Mouse (Mus musculus) liver, embryonic 15.5 days (tissue): ENCODE data around the gene Rgs6. TPM values are rescaled to one million over a fixed set of nuclear protein-coding genes. Genes with fewer than 3 reads are reported as not detected.

Experiments used
- ATAC-seq: fragments of 200-750 bp; cut with Nextera tagmentation; 2 replicates; pipeline ENCODE4 v1.8.0; 2017; ENCODE audit warnings: moderate number of reproducible peaks, mild to moderate bottlenecking, moderate library complexity; ENCODE audit not compliant: insufficient read depth
- H3K27ac ChIP-seq: fragments of 300-500 bp; sonication (generic); replicated peaks from 2 replicates; pipeline ENCODE4 v1.5.1; 2015; ENCODE audit warnings: mild to moderate bottlenecking, inconsistent platforms
- H3K27me3 ChIP-seq: fragments of 300-500 bp; sonication (generic); 2 replicates; pipeline ENCODE4 v1.6.1; 2015; ENCODE audit warnings: mild to moderate bottlenecking, inconsistent platforms
- H3K36me3 ChIP-seq: fragments of 300-500 bp; sonication (generic); replicated peaks from 2 replicates; pipeline ENCODE4 v1.6.1; 2015; ENCODE audit warnings: moderate library complexity, mild to moderate bottlenecking, inconsistent platforms
- H3K4me1 ChIP-seq: fragments of 300-500 bp; sonication (generic); replicated peaks from 2 replicates; pipeline ENCODE4 v1.6.1; 2015; ENCODE audit warnings: inconsistent platforms
- H3K4me2 ChIP-seq: fragments of 300-500 bp; sonication (generic); 2 replicates; pipeline ENCODE4 v1.6.1; 2015; ENCODE audit warnings: moderate library complexity, mild to moderate bottlenecking, inconsistent platforms
- H3K4me3 ChIP-seq: fragments of 300-500 bp; sonication (generic); replicated peaks from 2 replicates; pipeline ENCODE4 v1.5.1; 2015; ENCODE audit warnings: mild to moderate bottlenecking, inconsistent platforms
- H3K9ac ChIP-seq: fragments of 300-500 bp; sonication (generic); 2 replicates; pipeline ENCODE4 v1.6.1; 2015; ENCODE audit warnings: moderate library complexity, mild to moderate bottlenecking, inconsistent platforms
- H3K9me3 ChIP-seq: fragments of 300-500 bp; sonication (generic); replicated peaks from 2 replicates; pipeline ENCODE4 v1.6.1; 2016; ENCODE audit warnings: inconsistent platforms
- WGBS: fragments of 180-500 bp; shearing (Covaris S2); methylation state at CpG from one replicate; pipeline ENCODE4 v1.1.7; 2015; ENCODE audit warnings: mixed read lengths; ENCODE audit not compliant: insufficient replicate concordance; 5-methylcytosine and 5-hydroxymethylcytosine counted together
- polyA plus RNA-seq: library from polyadenylated mRNA; unstranded; fragments of >200 nt; fragmentation: Nextera tagmentation; extraction: Ambion mirVana; gene quantifications from 2 replicates; pipeline ENCODE4 v1.2.1, GENCODE M21; 2015

Gene Rgs6
- polyA plus RNA-seq, 1 experiment from 2014 or later = 0.10 TPM

DNA sequence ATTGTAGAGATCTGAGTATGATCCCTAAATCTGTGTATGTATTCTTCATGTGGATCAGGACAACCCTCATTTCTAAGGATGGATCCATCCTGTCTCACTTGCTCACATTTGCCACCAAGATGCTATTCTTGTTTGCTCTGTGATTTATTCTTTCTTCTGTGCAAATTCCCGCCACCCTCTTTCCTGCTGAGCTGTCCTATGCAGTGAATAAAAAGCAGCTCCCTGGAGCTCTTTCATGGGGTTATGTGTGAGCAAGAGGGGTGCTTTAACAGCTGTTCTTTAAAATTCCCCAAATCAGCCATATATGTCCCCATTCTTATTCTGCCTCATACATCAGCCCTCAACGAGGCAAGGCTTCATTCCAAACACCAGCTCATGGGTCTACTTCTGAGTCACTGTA lies 277.6 kb downstream of the Rgs6 start:
- no peaks in the 10 kb centered on the region for H3K4me1 ChIP-seq
- 40% methylated on average over 2 of the region's 2 CpGs for WGBS
- ATAC-seq = no peak

DNA sequence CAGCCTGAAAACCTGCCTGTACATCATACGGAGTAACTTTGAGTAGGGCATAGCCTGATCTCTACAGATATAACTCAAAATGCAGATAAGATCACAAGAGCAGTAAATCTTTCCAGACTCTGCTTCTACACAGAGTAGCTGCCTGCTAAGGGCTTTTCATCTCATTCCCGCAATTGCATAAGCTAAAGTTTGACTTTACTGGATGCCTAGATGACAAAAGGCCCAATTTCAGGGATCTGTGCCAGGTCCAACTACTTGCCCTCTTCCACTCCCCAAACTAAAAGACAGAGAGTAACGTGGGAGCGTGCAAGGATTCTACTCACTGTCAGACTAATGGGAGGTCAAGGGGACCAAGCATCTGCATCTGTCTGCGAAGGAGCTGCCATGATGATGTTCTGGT lies 292.6 kb downstream of the Rgs6 start:
- Histone ChIP-seq H3K4me1 (no peaks in the 10 kb centered on the region), H3K9me3 (no peaks in the 10 kb centered on the region), H3K27ac (no peak overlapping the region), H3K36me3 (no peaks in the 10 kb centered on the region), H3K27me3 (no peaks in the 10 kb centered on the region), H3K4me2 (no peak overlapping the region), H3K9ac (no peak overlapping the region), H3K4me3 (no peak overlapping the region)
- no peak for ATAC-seq
- 66% methylated on average over 5 of the region's 5 CpGs for WGBS

More for the DNA sequence above, 277.6 kb downstream of the Rgs6 start:
- Histone ChIP-seq H3K4me3 (no peak overlapping the region), H3K36me3 (no peaks in the 10 kb centered on the region), H3K9ac (no peak overlapping the region), H3K4me2 (no peak overlapping the region), H3K9me3 (no peaks in the 10 kb centered on the region), H3K27ac (no peak overlapping the region), H3K27me3 (no peaks in the 10 kb centered on the region)

- Histone ChIP-seq H3K4me1 (no peaks in the 10 kb centered on the region), H3K9me3 (no peaks in the 10 kb centered on the region), H3K4me3 (no peak overlapping the region), H3K27ac (no peak overlapping the region), H3K9ac (no peak overlapping the region), H3K4me2 (no peak overlapping the region), H3K27me3 (no peaks in the 10 kb centered on the region), H3K36me3 (no peaks in the 10 kb centered on the region)
- 67% methylated on average over 1 of the region's 1 CpGs for WGBS
- ATAC-seq = no peak
These were observed 295.0 kb downstream of the Rgs6 start for GRCm38 (mm10) chr12:82883079-82883478.

- no peak overlapping the region for H3K9ac ChIP-seq
- H3K9me3 ChIP-seq = no peaks in the 10 kb centered on the region
- no peaks in the 10 kb centered on the region for H3K36me3 ChIP-seq
- 62% methylated on average over 6 of the region's 6 CpGs for whole genome bisulfite sequencing
- ATAC-seq = no peak
- no peak overlapping the region for H3K27ac ChIP-seq
- H3K27me3 ChIP-seq = no peaks in the 10 kb centered on the region
- H3K4me3 ChIP-seq = no peak overlapping the region
- H3K4me2 ChIP-seq = no peak overlapping the region
- H3K4me1 ChIP-seq = no peaks in the 10 kb centered on the region
These were observed 307.1 kb downstream of the Rgs6 start for GRCm38 (mm10) chr12:82894971-82895838.

GRCm38 (mm10) chr12:82905773-82906172 lies 317.7 kb downstream of the Rgs6 start:
- Histone ChIP-seq H3K9me3 (no peaks in the 10 kb centered on the region), H3K9ac (no peak overlapping the region), H3K36me3 (no peaks in the 10 kb centered on the region), H3K4me2 (no peak overlapping the region), H3K4me1 (no peaks in the 10 kb centered on the region), H3K27me3 (no peaks in the 10 kb centered on the region), H3K4me3 (no peak overlapping the region), H3K27ac (no peak overlapping the region)
- 61% methylated on average over 1 of the region's 1 CpGs for WGBS
- ATAC-seq = no peak

DNA sequence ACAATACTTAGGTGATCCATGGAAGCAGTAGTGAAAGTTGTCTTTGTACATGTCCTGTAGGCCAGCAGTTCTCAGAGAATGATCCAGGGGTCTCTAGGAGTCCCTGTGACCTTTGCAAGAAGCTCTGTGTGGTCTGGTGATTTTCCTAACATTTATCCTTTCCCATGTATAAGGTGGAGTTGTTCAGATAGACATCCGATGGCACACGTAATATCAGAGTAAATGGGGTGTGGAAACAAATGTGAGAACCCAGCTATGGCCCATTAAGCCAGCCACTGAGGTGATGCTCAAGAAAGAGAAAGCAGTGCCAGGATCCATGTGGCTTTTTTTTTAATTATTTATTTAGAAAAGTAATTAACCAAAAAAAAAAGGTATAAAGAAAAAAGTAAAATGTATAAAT lies 322.8 kb downstream of the Rgs6 start:
- Histone ChIP-seq H3K9me3 (no peaks in the 10 kb centered on the region), H3K4me3 (no peak overlapping the region), H3K27me3 (no peaks in the 10 kb centered on the region), H3K9ac (no peak overlapping the region), H3K36me3 (no peaks in the 10 kb centered on the region), H3K4me2 (no peak overlapping the region), H3K4me1 (no peaks in the 10 kb centered on the region), H3K27ac (no peak overlapping the region)
- no peak for ATAC-seq
- WGBS = 60% methylated on average over 2 of the region's 2 CpGs

DNA sequence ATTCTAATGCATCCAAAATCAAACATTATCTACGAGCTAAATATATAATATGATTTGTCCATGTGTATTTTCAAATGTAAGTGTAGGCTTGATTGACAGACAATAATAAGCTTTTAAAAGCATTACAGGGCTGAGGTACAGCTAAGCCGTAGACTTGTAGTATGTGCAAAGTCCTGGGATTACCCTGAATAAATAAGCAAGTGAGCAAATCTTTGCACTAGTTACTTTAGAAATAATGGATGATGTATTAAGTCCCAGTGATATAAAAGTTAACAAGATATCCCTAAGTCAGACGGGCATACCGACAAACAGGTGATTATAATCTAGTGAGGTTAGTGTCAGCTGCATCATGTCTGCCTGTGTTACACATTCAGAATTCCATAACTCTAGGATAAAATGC lies 326.0 kb downstream of the Rgs6 start:
- no peaks in the 10 kb centered on the region for H3K4me1 ChIP-seq
- WGBS = 57% methylated on average over 4 of the region's 4 CpGs
- H3K27ac ChIP-seq = no peak overlapping the region
- no peak overlapping the region for H3K9ac ChIP-seq
- H3K9me3 ChIP-seq = no peaks in the 10 kb centered on the region
- H3K4me2 ChIP-seq = no peak overlapping the region
- H3K36me3 ChIP-seq = no peaks in the 10 kb centered on the region
- no peak overlapping the region for H3K4me3 ChIP-seq
- no peaks in the 10 kb centered on the region for H3K27me3 ChIP-seq
- no peak; the same call in 1 of the 2 replicates for ATAC-seq

DNA sequence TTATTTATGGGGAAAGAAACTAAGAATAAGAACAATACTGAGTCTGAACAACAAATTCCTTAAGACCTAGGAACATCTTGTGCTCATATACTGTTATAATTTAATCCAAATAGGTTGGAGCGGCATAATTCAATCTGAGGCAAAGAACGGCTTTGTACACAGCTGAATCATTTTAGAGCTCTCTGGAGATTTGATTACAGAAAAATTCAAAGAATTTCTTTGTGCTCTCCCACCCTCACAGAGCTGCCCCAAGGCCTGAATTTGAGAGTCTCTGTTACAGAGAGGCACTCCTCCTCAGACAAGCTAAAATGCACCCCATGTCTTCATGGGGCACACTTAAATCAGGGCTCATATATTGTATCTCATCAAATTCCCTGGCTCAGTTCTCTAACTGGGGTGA lies 332.1 kb downstream of the Rgs6 start:
- H3K27ac ChIP-seq = no peak overlapping the region
- 64% methylated on average over 2 of the region's 2 CpGs for WGBS
- ATAC-seq = no peak

DNA sequence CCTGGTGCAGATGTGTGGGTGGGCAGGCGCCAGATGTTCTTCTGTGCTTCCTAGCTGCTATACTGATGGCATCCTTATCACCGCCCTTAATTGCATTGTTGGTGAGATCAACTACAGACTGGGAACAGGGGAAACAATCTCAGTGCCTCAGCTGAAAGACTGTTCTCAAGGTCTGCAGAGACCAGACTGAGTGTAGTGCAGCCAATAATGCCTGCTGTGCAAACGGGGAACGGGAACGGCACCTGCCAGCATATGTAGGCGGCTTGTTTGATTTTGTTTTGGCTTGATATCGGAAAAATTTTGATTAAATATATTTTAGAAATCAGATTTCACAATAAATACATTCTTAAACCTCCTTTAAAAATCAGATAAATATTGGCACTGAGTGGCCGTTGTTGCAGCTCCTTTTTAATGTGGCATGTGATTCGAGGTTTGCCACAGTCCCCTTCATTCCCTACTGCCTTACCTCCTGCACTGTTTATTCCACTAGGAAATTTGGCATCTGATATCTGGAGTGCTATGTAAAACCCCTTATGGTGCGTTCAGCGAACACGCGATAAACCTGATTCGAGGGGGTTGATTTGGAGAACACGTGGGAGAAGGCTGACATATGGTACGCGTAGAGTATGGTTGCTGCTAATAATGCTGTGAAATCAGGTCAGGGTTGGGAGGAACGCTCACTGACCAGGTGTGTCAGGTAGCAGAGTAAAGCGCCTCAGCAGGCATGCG lies 333.4 kb downstream of the Rgs6 start:
- no peaks in the 10 kb centered on the region for H3K4me1 ChIP-seq
- H3K4me3 ChIP-seq = no peak overlapping the region
- no peak overlapping the region for H3K4me2 ChIP-seq
- H3K36me3 ChIP-seq = no peaks in the 10 kb centered on the region
- 82% methylated on average over 20 of the region's 20 CpGs for WGBS
- ATAC-seq = no peak
- no peak overlapping the region for H3K27ac ChIP-seq
- no peak overlapping the region for H3K9ac ChIP-seq
- H3K27me3 ChIP-seq = no peaks in the 10 kb centered on the region
- H3K9me3 ChIP-seq = no peaks in the 10 kb centered on the region

More for the DNA sequence above, 332.1 kb downstream of the Rgs6 start:
- H3K4me1 ChIP-seq = no peaks in the 10 kb centered on the region
- no peak overlapping the region for H3K4me2 ChIP-seq
- H3K4me3 ChIP-seq = no peak overlapping the region
- no peak overlapping the region for H3K9ac ChIP-seq
- no peaks in the 10 kb centered on the region for H3K9me3 ChIP-seq
- H3K36me3 ChIP-seq = no peaks in the 10 kb centered on the region
- H3K27me3 ChIP-seq = no peaks in the 10 kb centered on the region

- H3K4me2 ChIP-seq = no peak overlapping the region
- H3K9ac ChIP-seq = no peak overlapping the region
- WGBS = 56% methylated on average over 4 of the region's 4 CpGs
- no peak overlapping the region for H3K4me3 ChIP-seq
- H3K9me3 ChIP-seq = no peaks in the 10 kb centered on the region
- no peaks in the 10 kb centered on the region for H3K27me3 ChIP-seq
- ATAC-seq = no peak
- no peak overlapping the region for H3K27ac ChIP-seq
- H3K4me1 ChIP-seq = no peaks in the 10 kb centered on the region
- no peaks in the 10 kb centered on the region for H3K36me3 ChIP-seq
These were observed 334.9 kb downstream of the Rgs6 start for GRCm38 (mm10) chr12:82922856-82923506.
